19 mouse cellular contexts compared by ENCODE assay signal in the genomic region with DNA sequence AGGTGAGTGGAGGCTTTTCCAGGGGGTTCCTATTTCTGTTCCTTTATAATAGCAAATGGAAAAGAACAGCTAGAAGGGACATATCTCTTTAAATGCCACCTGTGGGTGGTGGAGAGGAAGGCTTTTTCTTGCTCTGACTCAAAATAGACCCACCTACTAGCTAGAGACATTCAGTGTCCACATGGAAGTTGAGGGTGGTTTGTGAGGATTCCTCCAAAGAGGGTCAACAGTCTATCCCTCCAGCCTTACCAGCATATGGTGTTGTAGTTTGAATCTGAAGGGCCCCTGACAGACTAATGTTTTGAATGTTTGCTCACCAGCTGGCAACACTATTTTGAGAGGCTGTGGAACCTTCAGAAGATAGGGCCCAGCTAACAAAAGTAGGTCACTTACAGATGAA.
DNase-seq lines count a peak whose midpoint lies in the region.
"Had no signal": no experiment of that assay in that cellular context is flagged by ENCODE, and none has a peak within 500 bp of the region (broad histone marks: within the 10 kb centered on the region; RNA-seq: fewer than 3 reads in every experiment).

No protein-coding gene starts in this region.

- peak; percentile 14 for DNase-seq in layer of hippocampus, adult 9-11 months
- DNase-seq in layer of hippocampus, adult 9-10 months (ENCODE audit: low spot score): no peak
- peak; percentile 79 for DNase-seq in brain, adult 2 months (ENCODE audit: low read depth, low spot score)
- DNase-seq in left cerebral cortex, adult 9 months (ENCODE audit: low spot score in 2 of 2): peak; percentile 35 to 43
- peak; percentile 20 to 59 for DNase-seq in right cerebral cortex, postnatal 36 days (ENCODE audit: low spot score in 2 of 2)
- no peak for DNase-seq in heart, postnatal 25 days (ENCODE audit: low spot score)
- no peak for DNase-seq in urinary bladder, postnatal 14 days (ENCODE audit: low spot score)
- DNase-seq: adrenal gland, postnatal 25 days; cerebellum, adult 2 months; cerebellum, postnatal 25 days; forebrain, postnatal 0 days; heart, adult 2 months; heart, postnatal 10 days; kidney, adult 11 months; kidney, postnatal 36 days; layer of hippocampus, postnatal 36 days; spleen, adult 18-20 months; thymus, adult 2 months; thymus, postnatal 36 days had no signal

- intact Hi-C loops in heart, postnatal 25 days (cut with DNase I): no loop called here

Comparison
In these comparisons a context has a peak if more than half of its experiments do, and no peak if none do; other contexts are left out.
1. DNase-seq: peak in layer of hippocampus, adult 9-11 months (single experiment), brain, adult 2 months (single experiment), left cerebral cortex, adult 9 months (2 of 2) and right cerebral cortex, postnatal 36 days (2 of 2); none in layer of hippocampus, adult 9-10 months (single experiment), heart, postnatal 25 days (single experiment) and urinary bladder, postnatal 14 days (single experiment).